8 mouse cellular contexts compared by ENCODE assay signal in genomic region chr11:6274387-6275093, GRCm38 (mm10). TPM values are rescaled to one million over a fixed set of nuclear protein-coding genes. Genes with fewer than 3 reads are reported as not detected.
DNase-seq lines count a peak whose midpoint lies in the region; ATAC-seq lines count a peak whose summit lies in the region.

TSS of gene Tmed4 (minus strand) at chr11:6274870.

- ATAC-seq in megakaryocyte progenitor cell, adult 5-6 weeks (replicated peaks; ENCODE audit: poor library complexity), result peak; percentile 97

- DNase-seq in adipocyte (ENCODE audit: low spot score), result peak; percentile 97
- DNase-seq in embryo, embryonic 10 days (ENCODE audit: low spot score), result peak; percentile 100
- peak; percentile 99 for DNase-seq in gastrocnemius, postnatal 10 days
- DNase-seq in induced T-regulatory cell, adult 2 months (ENCODE audit: low read depth), result peak; percentile 99
- peak; percentile 87 to 99 for DNase-seq in left cerebral cortex, adult 9 months (ENCODE audit: low spot score in 2 of 2)
- peak; percentile 99 for DNase-seq in right cerebral cortex, postnatal 14 days
- DNase-seq in urinary bladder, postnatal 36 days (ENCODE audit: low spot score in 2 of 2), result peak; percentile 95 to 99

RNA-seq across cellular contexts. Expression of gene Tmed4, which starts in this region (rescaled TPM):
- total RNA-seq in gastrocnemius, postnatal 10 days (2021), result 10 to 100 TPM; 63.9 to 64.0 TPM
- 54.5 and 60.0 TPM in 2 replicates for total RNA-seq in megakaryocyte progenitor cell, adult 5-6 weeks (2015)
- total RNA-seq in megakaryocyte progenitor cell, adult 5-6 weeks (2017), result 54.8 and 63.7 TPM in 2 replicates

Comparison
In these comparisons a context has a peak if more than half of its experiments do, and no peak if none do; other contexts are left out.
1. Peak in every context shown above with its lines: DNase-seq and ATAC-seq.